Mouse (Mus musculus) E14TG2a.4 (cell line): ENCODE results near the gene Tiam2.

Experiments
- CTCF ChIP-seq: conservative IDR thresholded peaks from 2 replicates; pipeline ENCODE4 v1.5.1; 2014; ENCODE audit warnings: low read length
- NANOG ChIP-seq: IDR thresholded peaks from 2 replicates; pipeline ENCODE4 v1.6.1; 2014; ENCODE audit warnings: borderline replicate concordance, low read length, mixed read lengths

DNA sequence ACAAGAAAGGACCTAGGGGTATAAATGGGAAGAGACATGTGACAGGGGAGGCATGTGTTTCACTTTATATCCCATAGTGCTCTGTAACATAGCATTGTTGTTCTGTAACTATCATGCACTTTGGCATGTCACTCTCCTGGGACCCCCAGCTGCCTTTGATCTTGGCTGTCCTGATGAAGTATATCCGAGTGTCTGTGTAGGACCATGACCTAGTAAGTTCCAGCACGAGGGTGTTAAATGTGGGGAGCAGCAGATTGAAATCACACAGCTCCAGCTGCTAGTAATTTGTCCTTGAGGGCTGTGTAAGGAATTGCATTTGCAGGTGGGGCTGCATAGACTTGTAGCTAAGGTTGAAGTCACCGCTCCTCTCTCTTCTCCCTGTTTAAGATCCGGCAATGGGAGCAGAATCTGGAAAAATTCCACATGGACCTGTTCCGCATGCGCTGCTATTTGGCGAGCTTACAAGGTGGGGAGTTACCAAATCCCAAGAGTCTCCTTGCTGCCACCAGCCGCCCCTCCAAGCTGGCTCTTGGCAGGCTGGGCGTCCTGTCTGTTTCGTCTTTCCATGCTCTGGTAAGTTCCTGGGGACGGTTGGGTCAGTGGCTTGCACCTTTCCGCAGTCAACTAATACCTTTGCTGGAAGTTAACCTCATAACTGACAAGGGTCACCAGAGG lies 110.6 kb downstream of the Tiam2 start:
- TF ChIP-seq CTCF (no peak), NANOG (no peak)
